Mouse (Mus musculus) kidney, postnatal 25 days (tissue): ENCODE measurements around the gene Zc3h18.

ENCODE experiments used
- DNase-seq, 2 experiments: peaks; one replicate each; pipeline ENCODE4 v3.0.0; 2021; ENCODE audit warnings: mixed read lengths in 2 of 2

The Zc3h18 gene

DNA sequence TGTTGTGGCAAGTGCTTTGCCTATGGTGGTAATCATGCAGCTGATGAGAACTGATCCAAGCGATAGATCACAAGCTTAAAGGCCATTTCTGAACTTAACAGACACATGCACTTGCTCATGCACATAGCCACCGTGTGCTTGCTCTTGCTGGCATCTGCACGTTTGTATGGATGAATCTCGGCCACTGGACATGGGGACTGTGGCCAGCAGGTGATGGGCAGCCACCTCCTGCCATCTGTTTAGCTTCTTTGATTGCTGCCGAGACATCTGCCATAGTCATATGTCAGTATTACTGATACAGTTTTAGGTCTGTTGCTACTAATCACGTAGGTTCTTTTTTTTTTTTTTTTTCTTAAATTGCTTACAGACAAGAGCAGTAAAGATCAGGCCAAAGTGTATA lies 18.9 kb downstream of the Zc3h18 start:
- DNase-seq, result no peak

DNA sequence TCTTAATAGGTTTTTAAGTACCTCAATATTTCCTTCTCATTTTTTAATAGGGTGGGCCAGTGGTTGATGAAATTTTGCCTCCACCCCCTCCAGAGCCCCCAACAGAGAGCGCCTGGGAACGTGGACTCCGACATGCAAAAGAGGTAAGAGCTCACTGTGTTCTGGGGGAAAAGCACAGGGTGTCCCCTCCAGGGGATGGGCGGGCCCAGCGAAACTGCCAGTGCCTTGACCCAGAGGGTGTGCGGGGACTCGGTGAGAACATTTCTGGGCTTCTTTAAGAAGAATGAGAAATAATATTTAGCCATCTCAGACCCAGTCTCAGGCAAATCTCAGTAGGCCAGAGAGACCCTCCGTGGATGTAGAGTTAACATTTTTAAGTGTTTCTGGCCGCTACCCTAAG lies 21.8 kb downstream of the Zc3h18 start:
- no peak for DNase-seq

DNA sequence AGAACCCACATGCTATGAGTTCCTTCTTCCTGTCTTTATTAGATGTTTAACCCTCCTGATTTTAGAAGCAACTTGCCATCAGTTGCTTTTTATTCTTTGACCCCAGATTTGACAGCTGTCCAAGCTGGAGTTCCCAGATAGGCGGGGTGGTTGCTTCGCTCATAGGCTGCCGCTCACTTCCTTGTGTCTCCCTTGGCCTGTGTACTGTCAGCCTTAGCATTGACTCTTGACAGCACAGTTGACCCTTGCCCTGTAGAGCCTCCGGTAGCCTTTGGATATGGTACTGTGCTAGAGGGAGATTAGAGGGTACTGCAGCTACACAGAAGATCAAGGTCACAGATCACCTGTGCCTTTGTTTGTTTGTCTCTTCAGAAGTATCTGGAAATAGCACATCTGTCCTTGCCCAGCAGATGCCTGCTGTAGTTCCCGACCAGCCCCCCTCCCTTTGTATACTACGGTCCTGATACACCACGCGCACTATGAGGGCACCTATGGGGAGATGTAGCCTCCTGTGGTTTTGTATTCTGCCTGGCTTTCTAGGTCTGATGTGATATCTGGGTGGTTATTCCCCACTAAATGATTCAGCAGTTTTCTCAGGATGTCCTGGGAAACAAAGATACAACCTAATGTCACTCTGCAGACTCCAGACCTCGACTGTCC lies 28.9 kb downstream of the Zc3h18 start:
- DNase-seq, result peak; percentile 67 to 87

DNA sequence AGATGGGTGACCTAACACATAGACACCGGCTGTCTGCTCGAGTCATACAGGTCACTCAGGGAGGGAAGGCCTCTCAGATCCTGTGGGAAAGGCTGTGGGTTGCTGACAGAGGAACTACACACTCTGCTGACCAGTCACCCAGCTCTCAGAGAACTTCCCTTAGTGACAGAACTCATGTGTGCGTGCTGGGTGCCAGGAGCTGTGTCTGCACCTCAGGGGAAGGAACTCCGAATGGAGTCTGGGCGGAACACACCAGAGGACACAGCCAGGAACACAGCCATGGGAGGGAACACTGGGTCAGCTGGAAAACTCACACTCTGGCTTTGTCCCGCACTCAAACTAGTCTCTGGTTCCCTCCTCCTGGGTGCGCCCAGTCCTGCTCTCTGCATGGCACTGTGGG lies 31.3 kb downstream of the Zc3h18 start:
- no peak for DNase-seq

DNA sequence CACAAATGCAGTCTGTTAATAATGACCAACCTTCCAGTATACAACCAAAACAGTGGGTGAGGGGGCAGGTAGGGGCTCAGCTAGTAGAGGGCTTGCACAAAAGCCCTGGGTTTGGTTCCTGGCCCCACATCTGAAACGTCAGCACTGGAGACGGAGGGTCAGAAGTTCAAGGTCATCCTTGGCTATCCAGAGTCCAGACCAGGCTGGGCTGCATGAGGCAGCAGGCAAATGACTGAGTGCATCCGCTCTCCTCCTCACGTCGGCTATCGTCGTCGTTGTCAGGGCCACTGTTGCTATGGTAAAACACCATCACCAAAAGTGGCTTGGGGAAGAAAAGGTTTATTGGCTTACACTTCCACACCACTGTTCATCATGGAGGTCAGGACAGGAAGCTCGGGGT lies 37.9 kb downstream of the Zc3h18 start:
- DNase-seq, result peak in 1 of 2 experiments; percentile 30

DNA sequence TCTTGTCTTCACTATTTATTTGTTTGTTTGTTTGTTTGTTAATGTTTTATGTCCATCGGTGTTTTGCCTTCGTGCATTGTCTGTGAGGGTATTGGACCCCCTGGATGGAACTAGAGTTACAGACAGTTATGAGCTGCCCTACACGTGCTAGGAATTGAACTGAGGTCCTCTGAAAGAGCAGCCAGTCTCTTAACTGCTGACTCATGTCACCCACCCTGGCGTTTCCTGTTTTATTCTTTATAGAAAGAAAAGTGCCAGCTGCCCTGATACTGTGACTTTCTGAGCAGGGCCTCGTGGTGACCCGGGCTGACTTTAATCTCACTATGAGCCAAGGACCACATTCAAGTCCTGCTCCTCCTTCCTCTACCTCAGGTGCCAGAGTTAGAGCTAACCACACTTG lies 39.1 kb downstream of the Zc3h18 start:
- no peak for DNase-seq

DNA sequence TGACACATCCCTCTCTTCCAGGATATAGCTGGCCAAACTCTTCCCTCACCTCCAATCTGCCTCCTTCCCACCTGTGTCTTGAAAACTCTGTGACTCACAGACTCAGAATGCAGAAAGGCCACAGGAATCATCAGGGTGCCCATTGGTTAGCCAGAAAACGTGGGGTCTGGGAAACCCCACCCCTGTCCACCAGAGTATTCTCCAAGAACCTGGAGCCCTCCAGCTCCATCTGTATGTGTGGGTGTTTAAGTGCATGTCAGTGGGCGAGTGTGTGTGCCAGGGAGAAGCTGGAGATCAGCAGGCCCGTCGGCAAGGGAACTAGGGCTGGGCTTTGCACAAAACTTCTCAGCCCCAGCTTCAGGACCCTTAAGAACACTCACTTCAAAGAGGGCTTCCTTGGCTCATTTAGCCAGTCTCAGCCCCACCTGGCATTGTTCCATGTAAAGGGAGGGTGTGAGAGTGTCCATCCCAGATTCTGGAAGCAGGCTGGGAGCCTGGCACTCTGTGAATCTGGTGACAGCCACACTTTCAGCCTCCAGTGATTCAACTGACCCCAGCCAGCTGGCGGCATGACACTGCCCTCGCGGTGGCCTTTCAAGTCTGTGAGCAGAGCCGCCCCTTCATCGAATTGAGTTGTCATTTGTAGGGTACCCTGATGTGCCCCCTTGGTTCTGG lies 43.6 kb downstream of the Zc3h18 start:
- DNase-seq, result no peak

DNA sequence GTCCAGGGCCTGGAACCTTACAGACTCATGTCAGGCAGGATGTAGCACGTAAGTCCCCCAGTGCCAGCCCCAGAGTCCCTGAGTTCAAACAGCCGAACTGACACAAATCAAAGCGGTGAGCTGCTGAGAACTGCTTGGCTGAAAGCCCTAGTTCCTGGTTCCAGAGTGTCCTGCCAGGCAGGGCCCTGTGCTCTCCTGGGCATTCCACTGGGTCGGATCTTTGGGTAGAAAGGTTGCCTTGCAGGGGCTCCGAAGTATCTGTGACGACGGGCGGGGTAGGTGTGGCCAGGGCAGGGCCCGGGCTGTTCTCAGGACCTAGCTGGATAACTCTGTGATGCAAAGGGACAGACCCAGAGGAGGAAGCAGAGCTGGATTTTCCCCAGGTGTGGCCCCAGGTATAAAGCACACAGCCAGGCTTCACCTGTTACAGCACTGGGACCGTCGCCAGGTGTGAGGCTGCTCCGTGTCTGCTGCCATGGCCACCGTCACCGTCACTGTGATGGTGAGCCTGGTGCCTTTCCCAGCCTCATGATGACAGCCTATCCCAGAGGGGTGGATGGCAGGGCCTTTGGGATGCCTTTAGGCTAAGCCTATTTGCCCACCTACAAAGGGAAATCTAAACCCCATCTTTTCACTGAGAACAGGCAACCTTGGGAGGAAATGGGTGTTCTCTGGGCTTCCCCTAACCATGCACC lies 45.1 kb downstream of the Zc3h18 start, which contains the start of gene Il17c:
Gene Il17c (plus strand): TSS at position 645 of the 695 bp plus-strand sequence.
- DNase-seq, result peak in 1 of 2 experiments; percentile 25

DNA sequence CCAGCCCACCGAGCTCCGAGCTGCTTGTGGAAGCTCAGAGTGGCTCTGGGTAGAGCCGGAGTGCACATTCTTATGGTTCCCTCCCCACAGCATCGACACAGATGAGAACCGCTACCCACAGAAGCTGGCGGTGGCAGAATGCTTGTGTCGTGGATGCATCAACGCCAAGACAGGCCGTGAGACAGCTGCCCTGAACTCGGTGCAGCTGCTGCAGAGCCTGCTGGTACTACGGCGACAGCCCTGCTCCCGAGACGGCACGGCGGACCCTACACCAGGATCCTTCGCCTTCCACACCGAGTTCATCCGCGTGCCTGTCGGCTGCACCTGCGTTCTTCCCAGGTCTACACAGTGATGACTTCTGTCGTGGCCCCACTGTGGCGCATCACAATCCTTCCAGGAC lies 46.8 kb downstream of the Zc3h18 start:
- DNase-seq, result no peak

DNA sequence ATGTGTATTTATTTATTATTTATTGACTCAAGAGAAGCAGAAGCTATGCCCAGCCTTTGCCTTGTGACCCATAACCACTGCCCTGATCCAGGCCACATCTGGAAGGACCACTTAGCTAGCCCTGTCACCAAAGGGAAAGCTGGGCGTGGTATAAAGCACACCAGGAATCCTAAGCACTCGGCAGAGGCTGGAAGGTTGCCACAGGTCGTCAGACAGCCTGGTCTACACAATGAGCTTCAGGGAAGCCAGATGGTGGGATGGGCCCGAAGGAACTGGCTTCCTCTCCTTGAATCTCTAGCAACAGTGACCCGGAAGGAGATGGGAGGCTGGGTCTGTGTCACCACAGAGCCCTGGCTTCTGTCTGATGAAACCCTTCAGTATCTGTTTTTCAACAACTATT lies 47.2 kb downstream of the Zc3h18 start:
- DNase-seq, result peak; percentile 68 to 73

DNA sequence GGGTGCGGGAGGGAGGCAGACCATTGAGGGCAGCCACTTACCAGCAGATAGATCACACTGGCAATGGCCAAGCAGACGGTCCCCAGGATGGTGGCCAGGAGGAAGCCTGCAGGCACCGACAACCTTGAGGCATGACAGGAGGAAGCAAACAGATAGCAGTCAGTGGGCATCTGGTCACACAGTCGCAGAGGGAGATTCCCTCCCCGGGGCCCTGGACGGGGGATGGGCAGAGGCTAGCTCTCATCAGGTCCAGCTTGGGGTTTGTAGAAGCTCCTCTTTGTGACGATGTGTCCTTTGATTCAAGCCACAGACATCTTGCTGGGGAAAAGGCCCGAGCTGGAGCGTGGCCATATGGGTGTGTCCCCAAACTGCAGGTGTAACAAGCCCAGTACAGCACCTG lies 49.7 kb downstream of the Zc3h18 start:
- no peak for DNase-seq

DNA sequence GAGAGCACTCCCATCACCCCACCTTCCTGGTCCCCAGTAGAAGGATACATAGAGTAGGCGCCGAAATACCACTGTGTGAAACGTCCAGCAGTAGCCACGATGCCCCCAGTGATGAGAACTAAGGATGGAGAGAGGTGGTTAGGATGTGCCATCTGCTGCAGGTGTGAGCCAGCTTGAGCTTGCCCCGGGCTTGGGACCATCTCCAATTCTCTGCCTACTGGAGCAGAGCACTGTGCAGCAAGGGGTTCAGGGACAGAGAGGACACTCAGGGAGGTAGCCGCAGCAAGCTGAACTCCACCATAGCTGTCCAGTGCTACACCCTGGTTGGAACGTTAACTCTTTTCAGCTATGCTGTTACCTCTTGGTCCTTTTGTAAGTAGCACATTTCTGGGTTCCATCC lies 51.2 kb downstream of the Zc3h18 start:
- no peak for DNase-seq

DNA sequence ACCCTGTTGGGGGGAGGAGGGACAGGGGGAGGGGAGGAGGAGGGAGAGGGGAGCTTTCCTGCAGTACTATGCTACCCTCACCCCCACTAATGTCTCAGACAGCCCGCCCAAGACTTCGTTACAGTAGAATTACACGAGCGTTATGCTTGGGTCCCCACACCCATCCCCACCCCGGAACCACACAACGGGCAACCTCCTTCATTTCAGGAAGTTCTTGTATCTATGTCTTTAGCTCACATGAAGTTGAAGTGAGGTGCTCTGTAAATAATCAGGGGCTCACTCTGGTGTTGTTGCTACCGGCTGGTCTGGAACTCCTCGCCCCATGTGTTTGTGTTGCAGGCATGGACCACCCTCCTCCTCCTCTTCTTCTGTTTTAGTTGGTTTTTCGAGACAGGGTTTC lies 51.8 kb downstream of the Zc3h18 start:
- DNase-seq, result no peak

DNA sequence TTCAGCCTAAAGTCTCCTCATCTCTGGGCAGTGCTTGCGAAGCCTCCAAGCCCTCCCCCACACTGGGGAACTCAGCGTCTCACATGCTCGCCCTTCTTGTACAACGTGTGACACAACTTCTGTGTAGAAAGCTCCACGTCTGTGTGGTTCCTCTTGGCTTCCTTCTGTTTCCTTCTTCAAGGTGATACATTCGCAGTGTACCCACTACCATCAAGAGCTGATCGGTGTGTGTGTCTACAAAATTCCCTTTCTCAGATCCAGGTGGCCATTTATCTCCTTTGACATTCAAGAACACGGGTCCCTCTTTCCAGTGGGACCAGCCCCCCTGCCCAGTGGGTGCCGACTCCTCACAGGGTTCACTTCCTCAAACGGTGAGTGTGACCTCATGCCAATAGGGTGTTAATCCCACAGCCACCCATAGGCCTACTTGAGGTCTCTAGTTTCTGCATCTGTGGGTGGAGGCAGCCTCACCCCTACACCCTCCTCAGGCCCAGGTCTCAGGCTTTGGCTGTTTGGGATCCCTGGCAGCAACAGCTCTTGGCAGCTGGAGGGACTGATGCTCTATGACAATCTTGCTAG lies 53.7 kb downstream of the Zc3h18 start:
- DNase-seq, result peak in 1 of 2 experiments; percentile 70

DNA sequence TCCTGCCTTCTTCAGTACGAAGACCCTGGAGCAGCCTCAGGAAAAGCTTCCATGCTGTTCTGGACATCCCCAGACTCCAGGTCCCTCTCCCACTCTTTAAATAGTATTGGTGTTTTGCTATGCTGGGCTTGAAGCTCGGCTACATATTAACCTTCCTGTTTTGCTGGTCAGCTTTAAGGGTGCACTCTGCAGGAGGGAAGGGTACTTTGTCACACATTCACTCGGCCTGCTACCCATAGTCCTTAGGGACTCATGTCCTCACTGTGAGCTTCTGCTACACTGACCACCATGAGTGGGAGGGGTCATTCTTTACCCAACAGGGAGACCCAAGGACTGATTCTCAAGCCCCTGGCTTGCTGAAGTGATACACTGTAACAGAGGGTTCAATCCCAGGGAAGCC lies 54.2 kb downstream of the Zc3h18 start:
- peak; percentile 59 to 81 for DNase-seq

DNA sequence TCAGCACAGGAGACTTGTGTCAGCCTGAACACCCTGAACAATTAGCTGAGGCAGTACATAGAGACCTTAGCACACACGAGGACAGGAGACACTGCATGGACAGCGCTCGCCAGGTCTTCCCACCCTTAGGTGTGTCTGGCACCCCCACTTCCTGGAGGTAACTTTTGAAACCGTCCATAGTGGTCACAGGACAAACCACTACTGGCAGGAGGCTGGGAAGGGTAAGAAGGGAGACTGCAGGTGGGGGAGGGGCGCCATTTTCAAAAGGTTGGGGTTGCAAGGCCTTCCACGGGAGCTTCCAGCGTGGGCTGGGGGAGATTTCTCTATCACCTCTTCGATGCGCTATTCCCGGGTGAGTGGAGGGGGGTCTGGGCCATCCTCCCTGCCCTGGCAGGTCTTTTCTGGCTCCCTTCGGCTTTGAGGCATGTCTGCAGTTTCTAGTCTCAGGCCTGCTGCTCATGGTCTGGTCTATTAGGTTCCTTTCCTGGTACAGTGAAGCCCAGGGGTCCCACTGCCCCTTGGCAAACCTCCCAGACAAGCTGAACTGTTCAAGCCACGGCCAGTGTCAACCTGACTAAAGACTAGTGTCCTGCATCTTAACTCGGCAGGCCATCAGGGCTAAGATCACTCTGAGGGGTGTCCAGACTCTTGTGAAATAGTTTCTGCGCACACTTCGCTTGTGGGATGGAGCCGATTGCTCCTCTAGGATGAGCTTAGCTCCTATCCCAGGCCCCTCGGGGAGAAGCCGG lies 55.5 kb downstream of the Zc3h18 start:
- peak; percentile 67 to 78 for DNase-seq

DNA sequence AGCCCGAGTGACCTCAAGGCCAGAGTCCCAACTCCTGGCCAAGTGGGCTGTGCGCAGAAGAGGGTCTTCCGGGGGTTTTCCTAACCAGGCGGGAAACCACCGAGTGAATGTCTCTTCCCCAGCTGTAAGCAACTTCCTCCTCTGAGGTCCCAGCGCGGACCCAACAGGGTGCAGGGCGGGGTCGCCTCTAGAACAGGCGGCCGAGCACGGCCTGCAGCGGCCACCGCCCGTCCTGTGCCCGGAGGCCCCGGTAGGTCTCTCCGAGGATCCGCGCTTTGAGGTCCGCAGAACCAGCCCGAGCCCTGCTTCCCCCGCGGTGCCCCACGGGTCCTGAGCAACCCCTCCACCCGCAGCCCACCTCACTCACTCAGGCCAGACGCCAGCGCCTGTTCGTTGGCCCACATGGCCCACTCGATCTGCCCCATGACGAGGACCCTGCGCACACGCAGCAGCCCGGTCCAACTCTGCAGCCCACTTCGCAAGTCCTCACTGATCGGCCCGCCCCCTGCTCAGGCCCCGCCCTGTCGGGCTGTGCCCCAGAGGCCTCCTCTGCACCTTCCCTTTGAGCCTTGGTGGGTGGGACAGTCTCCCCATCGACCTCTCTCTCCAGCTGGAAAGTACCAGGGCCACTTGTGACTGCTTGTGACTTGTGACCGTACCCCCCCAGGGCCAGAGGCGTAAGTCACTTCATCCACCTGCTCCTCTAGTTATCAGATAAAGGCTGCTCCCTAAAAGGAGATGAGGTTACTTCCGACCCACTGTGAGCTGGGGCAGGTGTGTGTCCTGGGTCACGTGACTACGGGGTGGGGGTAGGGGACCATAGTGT lies 56.2 kb downstream of the Zc3h18 start, which contains the start of gene Cyba:
Gene Cyba (minus strand): TSS at position 488 of the 826 bp plus-strand sequence.
- peak; percentile 85 to 92 for DNase-seq

DNA sequence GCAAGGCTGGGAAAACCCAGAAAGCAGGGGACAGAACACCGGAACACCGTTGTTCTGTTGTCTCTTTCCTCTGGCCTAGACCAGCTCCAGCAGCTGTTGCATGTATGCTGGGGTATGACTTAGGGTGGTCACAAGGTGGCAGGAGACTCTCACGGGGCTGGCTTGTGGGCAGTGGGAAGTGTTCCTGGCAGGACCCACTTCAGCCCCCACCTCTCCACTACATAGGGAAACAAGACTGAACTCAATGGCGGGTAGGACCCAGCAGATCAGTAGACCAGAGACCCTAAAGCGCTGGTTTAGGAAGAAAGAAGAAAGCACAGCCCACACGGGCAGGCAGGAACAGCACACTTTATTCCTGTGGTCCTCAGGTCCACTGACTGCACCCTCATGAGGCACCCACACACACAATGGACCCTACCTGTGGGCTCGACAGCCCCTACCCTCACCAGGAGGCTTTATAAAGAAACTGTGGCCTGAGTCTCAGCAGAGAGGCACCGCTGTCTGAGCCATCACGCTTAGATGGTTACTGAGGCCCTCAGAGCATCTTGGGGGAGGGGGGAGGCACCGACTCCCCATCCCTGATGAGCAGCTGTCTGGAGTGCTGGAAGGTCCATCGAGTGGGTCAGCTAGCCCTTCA lies 57.0 kb downstream of the Zc3h18 start:
- no peak for DNase-seq

DNA sequence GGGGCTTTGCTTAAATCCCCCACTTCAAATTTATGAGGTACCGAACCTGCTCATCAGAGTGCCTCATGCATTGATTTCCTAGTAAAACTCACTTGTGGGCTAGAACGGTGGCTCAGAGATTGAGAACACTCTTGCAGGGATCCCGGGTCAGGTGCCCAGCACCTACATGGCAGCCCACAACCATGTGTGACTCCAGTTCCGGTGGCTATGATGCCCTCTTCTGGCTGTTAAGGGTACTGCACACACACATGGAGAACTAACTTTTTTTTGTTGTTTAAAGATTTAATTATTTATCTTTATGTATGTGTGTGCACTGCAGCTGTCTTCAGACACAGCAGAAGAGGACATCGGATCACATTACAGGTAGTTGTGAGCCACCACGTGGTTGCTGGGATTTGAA lies 59.0 kb downstream of the Zc3h18 start:
- no peak for DNase-seq

DNA sequence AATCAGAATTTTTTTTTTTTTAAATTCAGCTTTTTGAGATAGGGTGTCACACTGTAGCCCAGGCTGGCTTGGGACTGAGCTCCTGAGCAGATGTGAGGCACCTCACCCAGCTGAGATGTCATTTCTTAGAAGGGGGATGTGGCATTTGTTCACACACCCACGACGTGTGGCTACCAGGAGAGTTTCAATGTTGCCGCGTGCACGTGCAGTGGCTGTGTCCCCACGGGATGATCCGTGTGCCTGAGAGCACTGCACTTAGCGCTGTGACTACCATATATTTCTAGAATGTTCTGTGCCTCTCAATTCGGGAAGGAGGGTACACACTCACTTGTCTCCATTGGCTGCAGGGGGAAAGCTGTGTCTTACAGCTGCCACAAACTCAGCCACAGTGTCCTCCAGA lies 59.7 kb downstream of the Zc3h18 start:
- no peak for DNase-seq

DNA sequence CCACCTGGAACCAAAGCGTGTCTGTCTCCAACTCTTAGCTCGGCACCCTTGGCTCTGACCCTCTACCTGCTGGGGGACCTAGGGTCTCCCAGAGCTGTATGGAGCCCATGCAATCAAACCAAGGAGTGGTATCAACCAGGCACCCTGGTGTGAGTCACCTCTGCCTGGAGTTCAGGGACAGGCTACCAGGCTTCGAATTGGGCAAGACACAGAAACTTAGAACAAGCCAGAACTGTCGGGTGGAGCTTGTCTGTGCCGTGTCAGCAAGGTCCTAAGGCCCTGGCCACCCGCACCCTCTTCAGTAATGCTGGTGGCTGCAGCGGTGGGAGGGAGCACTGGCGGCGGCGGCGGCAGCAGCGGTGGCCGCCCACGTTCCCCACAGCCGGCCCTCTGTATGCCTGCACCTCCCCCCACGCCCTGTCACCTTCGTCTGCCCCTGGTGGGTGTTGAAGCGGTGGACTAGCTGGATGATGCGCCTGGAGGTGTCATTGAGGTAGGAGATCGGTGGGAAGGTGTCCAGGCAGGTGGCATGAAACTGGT lies 60.2 kb downstream of the Zc3h18 start:
- no peak for DNase-seq
